Mouse (Mus musculus) mouse embryonic stem cell (cell line): Measurements from ENCODE around the gene Ctsa.
"Not testable (repeated sequence)": the region's sequence is repeated elsewhere in the genome, so short reads cannot be mapped to it uniquely, and the experiment has no call there.

ENCODE experiments used
- in situ Hi-C, 2 experiments: fragments of 300-500 bp; cut with MboI; formaldehyde crosslinking; loops; 1 replicate in 1 of 2; 3 replicates in 1 of 2; pipeline ENCODE4 v1.14.3; 2019 to 2020; ENCODE audit warnings: low sequenced_read_pairs in 2 of 2, low pct_unique_long_range_greater_than_20kb in 1 of 2, mixed read lengths in 1 of 2; ENCODE audit not compliant: unreplicated experiment in 1 of 2

Ctsa gene

GRCm38 (mm10) chr2:164832748-164833301, at the start of gene Ctsa:
Ctsa (plus strand) TSS chr2:164832873.
- in situ Hi-C loops: no loop called here

GRCm38 (mm10) chr2:164783926-164784581, 48.6 kb upstream of the Ctsa start:
- in situ Hi-C loops: no loop called here

GRCm38 (mm10) chr2:164784869-164785420, 47.7 kb upstream of the Ctsa start:
- in situ Hi-C loops: no loop called here

GRCm38 (mm10) chr2:164785481-164786387, 46.9 kb upstream of the Ctsa start, which contains the start of gene Snx21:
Snx21 (plus strand) TSS chr2:164785823.
- in situ Hi-C loops: no loop called here

- in situ Hi-C loops: no loop called here
These were observed 46.2 kb upstream of the Ctsa start for GRCm38 (mm10) chr2:164786388-164786885.

- in situ Hi-C loops: no loop called here
These were observed 45.6 kb upstream of the Ctsa start for GRCm38 (mm10) chr2:164787032-164787431.

- in situ Hi-C loops: no loop called here
These were observed 44.9 kb upstream of the Ctsa start for GRCm38 (mm10) chr2:164787779-164788178.

GRCm38 (mm10) chr2:164788411-164788810, 44.3 kb upstream of the Ctsa start:
- in situ Hi-C loops: no loop called here

- in situ Hi-C loops: no loop called here
These were observed 42.2 kb upstream of the Ctsa start for GRCm38 (mm10) chr2:164790451-164790850.

GRCm38 (mm10) chr2:164791841-164792261, 40.8 kb upstream of the Ctsa start:
- in situ Hi-C loops: no loop called here

GRCm38 (mm10) chr2:164792400-164793190, 40.1 kb upstream of the Ctsa start:
- in situ Hi-C loops: no loop called here

- in situ Hi-C loops: no loop called here
These were observed 39.4 kb upstream of the Ctsa start for GRCm38 (mm10) chr2:164793236-164793635.

GRCm38 (mm10) chr2:164793772-164794171, 38.9 kb upstream of the Ctsa start:
- in situ Hi-C loops: no loop called here

GRCm38 (mm10) chr2:164794293-164794692, 38.4 kb upstream of the Ctsa start:
- in situ Hi-C loops: no loop called here

GRCm38 (mm10) chr2:164795868-164796267, 36.8 kb upstream of the Ctsa start:
- in situ Hi-C loops: no loop called here

GRCm38 (mm10) chr2:164798554-164798953, 34.1 kb upstream of the Ctsa start:
- in situ Hi-C loops: not testable (repeated sequence)

GRCm38 (mm10) chr2:164800252-164801004, 32.2 kb upstream of the Ctsa start:
- in situ Hi-C loops: no loop called here
